Mouse (Mus musculus) testis, adult 2 months (tissue): ENCODE data around the gene Amz2.

Experiments used
- CTCF ChIP-seq: fragments of 200-500 bp; IDR thresholded peaks from 2 replicates; pipeline ENCODE4 v1.5.1; 2012; ENCODE audit warnings: low read depth, mild to moderate bottlenecking, inconsistent platforms, low read length, moderate library complexity; ENCODE audit not compliant: control insufficient read depth, insufficient read depth, insufficient replicate concordance
- POLR2A ChIP-seq: fragments of 200-500 bp; IDR thresholded peaks from 2 replicates; pipeline ENCODE4 v1.6.1; 2012; ENCODE audit warnings: low read depth, mild to moderate bottlenecking, inconsistent platforms, low read length, moderate library complexity; ENCODE audit not compliant: control insufficient read depth

- no peak for TF ChIP-seq POLR2A
- no peak for TF ChIP-seq CTCF
Measured at GRCm38 (mm10) chr11:109410197-109410980, 15.4 kb upstream of the Amz2 start.
